Mouse (Mus musculus): ENCODE results near the gene Nfkb1. TPM values are rescaled to one million over a fixed set of nuclear protein-coding genes. Genes with fewer than 3 reads are reported as not detected.

The Nfkb1 gene
- polyA plus RNA-seq, 1 experiment = 106 TPM

- no peak for TF ChIP-seq CTCF (IDR thresholded peaks at IDR 0.05; ENCODE audit: low read depth, low read length)
- no peak for TF ChIP-seq POLR2A (IDR thresholded peaks at IDR 0.05; ENCODE audit: borderline replicate concordance, low read depth, low read length)
- no peak overlapping the region for H3K27ac ChIP-seq (ENCODE audit: insufficient read depth, low read depth, low read length)
- no peak overlapping the region for H3K4me3 ChIP-seq (ENCODE audit: insufficient read depth, low read length)
- peaks cover 40% of the 10 kb centered on the region for H3K4me1 ChIP-seq (ENCODE audit: control insufficient read depth, insufficient read depth, low read length)
Observed at GRCm38 (mm10) chr3:135673695-135674094, 17.7 kb downstream of the Nfkb1 start.

GRCm38 (mm10) chr3:135673041-135673440 lies 18.3 kb downstream of the Nfkb1 start:
- Histone ChIP-seq H3K4me1 (ENCODE audit: control insufficient read depth, insufficient read depth, low read length) (peaks cover 38% of the 10 kb centered on the region), H3K27ac (ENCODE audit: insufficient read depth, low read depth, low read length) (no peak overlapping the region)
- TF ChIP-seq POLR2A (IDR thresholded peaks at IDR 0.05; ENCODE audit: borderline replicate concordance, low read depth, low read length) = no peak

DNA sequence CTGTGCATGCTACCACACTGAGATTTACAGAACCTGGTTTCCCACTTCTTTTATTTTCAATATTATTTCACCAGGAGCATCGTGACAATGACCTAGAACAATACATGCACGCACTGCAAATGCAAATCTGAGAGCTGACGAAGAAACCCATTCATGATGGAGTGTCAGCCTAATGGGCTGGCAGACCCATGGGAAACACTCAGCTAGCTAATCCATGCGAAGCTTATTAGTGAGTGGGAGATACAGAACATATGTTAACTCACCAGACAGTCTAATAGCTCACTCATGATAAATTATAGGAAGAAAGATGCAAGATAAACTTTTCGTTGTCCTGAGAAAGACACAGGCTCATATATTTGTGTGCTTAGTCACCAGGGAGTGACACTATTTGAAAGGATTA lies 19.2 kb downstream of the Nfkb1 start:
- Histone ChIP-seq H3K4me3 (ENCODE audit: insufficient read depth, low read length) (no peak overlapping the region), H3K27ac (ENCODE audit: insufficient read depth, low read depth, low read length) (no peak overlapping the region), H3K4me1 (ENCODE audit: control insufficient read depth, insufficient read depth, low read length) (peaks cover 37% of the 10 kb centered on the region)
- no peak for TF ChIP-seq CTCF (IDR thresholded peaks at IDR 0.05; ENCODE audit: low read depth, low read length)

More at GRCm38 (mm10) chr3:135673041-135673440, 18.3 kb downstream of the Nfkb1 start:
- no peak overlapping the region for H3K4me3 ChIP-seq (ENCODE audit: insufficient read depth, low read length)

GRCm38 (mm10) chr3:135670869-135671268 lies 20.5 kb downstream of the Nfkb1 start:
- Histone ChIP-seq H3K4me1 (ENCODE audit: control insufficient read depth, insufficient read depth, low read length) (peaks cover 27% of the 10 kb centered on the region), H3K27ac (ENCODE audit: insufficient read depth, low read depth, low read length) (peak overlapping the region; percentile 0; the same call in 1 of the 2 replicates), H3K4me3 (ENCODE audit: insufficient read depth, low read length) (no peak overlapping the region)
- TF ChIP-seq POLR2A (IDR thresholded peaks at IDR 0.05; ENCODE audit: borderline replicate concordance, low read depth, low read length) (no peak), CTCF (IDR thresholded peaks at IDR 0.05; ENCODE audit: low read depth, low read length) (no peak)

GRCm38 (mm10) chr3:135667084-135667483 lies 24.3 kb downstream of the Nfkb1 start:
- Histone ChIP-seq H3K4me1 (ENCODE audit: control insufficient read depth, insufficient read depth, low read length) (peaks cover 14% of the 10 kb centered on the region), H3K27ac (ENCODE audit: insufficient read depth, low read depth, low read length) (no peak overlapping the region), H3K4me3 (ENCODE audit: insufficient read depth, low read length) (no peak overlapping the region)
- TF ChIP-seq CTCF (IDR thresholded peaks at IDR 0.05; ENCODE audit: low read depth, low read length) = no peak
- no peak for TF ChIP-seq POLR2A (IDR thresholded peaks at IDR 0.05; ENCODE audit: borderline replicate concordance, low read depth, low read length)

- Histone ChIP-seq H3K4me3 (ENCODE audit: insufficient read depth, low read length) (no peak overlapping the region), H3K27ac (ENCODE audit: insufficient read depth, low read depth, low read length) (no peak overlapping the region), H3K4me1 (ENCODE audit: control insufficient read depth, insufficient read depth, low read length) (peaks cover 9% of the 10 kb centered on the region)
- TF ChIP-seq POLR2A (IDR thresholded peaks at IDR 0.05; ENCODE audit: borderline replicate concordance, low read depth, low read length) = no peak
- no peak for TF ChIP-seq CTCF (IDR thresholded peaks at IDR 0.05; ENCODE audit: low read depth, low read length)
Observed at GRCm38 (mm10) chr3:135665777-135666259, 25.5 kb downstream of the Nfkb1 start.

- Histone ChIP-seq H3K27ac (ENCODE audit: insufficient read depth, low read depth, low read length) (no peak overlapping the region), H3K4me3 (ENCODE audit: insufficient read depth, low read length) (no peak overlapping the region), H3K4me1 (ENCODE audit: control insufficient read depth, insufficient read depth, low read length) (peaks cover 11% of the 10 kb centered on the region)
- TF ChIP-seq CTCF (IDR thresholded peaks at IDR 0.05; ENCODE audit: low read depth, low read length) (no peak), POLR2A (IDR thresholded peaks at IDR 0.05; ENCODE audit: borderline replicate concordance, low read depth, low read length) (no peak)
Observed at GRCm38 (mm10) chr3:135662139-135662864, 29.0 kb downstream of the Nfkb1 start.

DNA sequence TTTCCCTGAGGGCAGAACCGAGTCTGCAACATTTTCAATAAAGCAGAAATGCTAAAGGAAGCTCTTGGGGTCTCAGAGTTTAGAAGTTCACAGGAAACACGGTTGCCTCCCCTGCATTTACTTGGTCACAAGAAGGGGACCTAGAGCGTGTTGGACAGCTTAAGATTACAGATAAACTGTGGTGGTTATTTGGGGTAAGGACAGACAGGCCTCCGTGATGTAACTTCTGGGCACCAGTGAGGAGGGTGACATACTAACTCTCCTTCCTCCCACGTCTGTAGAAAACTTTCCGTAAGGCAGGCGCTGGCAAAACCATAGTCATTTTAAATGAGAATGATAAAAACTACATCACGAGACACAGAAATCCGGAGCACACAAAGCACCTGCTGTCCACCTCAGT lies 29.6 kb downstream of the Nfkb1 start:
- peaks cover 11% of the 10 kb centered on the region for H3K4me1 ChIP-seq (ENCODE audit: control insufficient read depth, insufficient read depth, low read length)
- H3K4me3 ChIP-seq (ENCODE audit: insufficient read depth, low read length) = no peak overlapping the region
- no peak overlapping the region for H3K27ac ChIP-seq (ENCODE audit: insufficient read depth, low read depth, low read length)
- TF ChIP-seq CTCF (IDR thresholded peaks at IDR 0.05; ENCODE audit: low read depth, low read length) = no peak
- no peak for TF ChIP-seq POLR2A (IDR thresholded peaks at IDR 0.05; ENCODE audit: borderline replicate concordance, low read depth, low read length)

DNA sequence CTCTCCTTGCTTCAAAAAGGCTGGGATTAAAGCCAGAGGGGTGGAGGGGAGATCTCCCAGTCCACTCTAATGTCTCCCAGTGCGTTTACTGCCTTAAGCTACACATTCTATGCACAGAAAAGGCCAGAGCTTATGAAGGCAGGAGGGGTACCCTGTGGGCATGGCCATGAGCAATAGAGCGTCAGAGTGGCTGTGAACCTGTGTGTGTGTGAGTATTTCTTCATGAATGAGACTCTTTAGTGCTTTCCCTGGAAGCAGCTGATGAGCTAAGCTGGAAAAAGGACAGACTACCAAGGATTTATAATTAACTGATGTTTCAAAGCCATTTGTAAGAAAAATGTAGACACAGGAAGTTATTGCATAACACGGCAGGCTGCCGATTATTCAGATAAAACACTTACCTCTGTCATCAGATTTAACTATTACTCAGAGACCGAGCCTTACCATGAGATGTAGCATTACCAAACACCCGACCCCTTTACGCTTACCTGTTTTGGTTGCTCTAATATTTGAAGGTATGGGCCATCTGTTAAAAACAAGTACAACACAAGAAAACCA lies 32.7 kb downstream of the Nfkb1 start:
- peaks cover 11% of the 10 kb centered on the region for H3K4me1 ChIP-seq (ENCODE audit: control insufficient read depth, insufficient read depth, low read length)
- TF ChIP-seq CTCF (IDR thresholded peaks at IDR 0.05; ENCODE audit: low read depth, low read length) = no peak
- no peak for TF ChIP-seq POLR2A (IDR thresholded peaks at IDR 0.05; ENCODE audit: borderline replicate concordance, low read depth, low read length)
- no peak overlapping the region for H3K4me3 ChIP-seq (ENCODE audit: insufficient read depth, low read length)
- H3K27ac ChIP-seq (ENCODE audit: insufficient read depth, low read depth, low read length) = no peak overlapping the region

- no peak for TF ChIP-seq POLR2A (IDR thresholded peaks at IDR 0.05; ENCODE audit: borderline replicate concordance, low read depth, low read length)
- no peak for TF ChIP-seq CTCF (IDR thresholded peaks at IDR 0.05; ENCODE audit: low read depth, low read length)
- no peak overlapping the region for H3K27ac ChIP-seq (ENCODE audit: insufficient read depth, low read depth, low read length)
- H3K4me1 ChIP-seq (ENCODE audit: control insufficient read depth, insufficient read depth, low read length) = peaks cover 11% of the 10 kb centered on the region
- no peak overlapping the region for H3K4me3 ChIP-seq (ENCODE audit: insufficient read depth, low read length)
Observed at GRCm38 (mm10) chr3:135656156-135656555, 35.2 kb downstream of the Nfkb1 start.
